Mouse (Mus musculus) MEL (cell line): ENCODE results near the gene Satb1. TPM values are rescaled to one million over a fixed set of nuclear protein-coding genes. Genes with fewer than 3 reads are reported as not detected.

ENCODE experiments used
- DNase-seq: peaks from one replicate; pipeline ENCODE4 v3.0.0; 2011; ENCODE audit warnings: low read depth, low spot score
- H3K27ac ChIP-seq: 2 replicates; pipeline ENCODE4 v1.5.1; 2012; ENCODE audit warnings: low read depth, mild to moderate bottlenecking, control low read depth, low read length, moderate library complexity; ENCODE audit not compliant: control insufficient read depth
- H3K27me3 ChIP-seq, 2 experiments: fragments of 150-350 bp in 1 of 2; sonication (generic) in 1 of 2; 2 replicates each; pipeline ENCODE4 v1.6.1; 2012; ENCODE audit warnings: low read length in 2 of 2, mild to moderate bottlenecking in 2 of 2, improper control_type of control experiment in 1 of 2, moderate library complexity in 1 of 2; ENCODE audit not compliant: insufficient read depth in 2 of 2, control insufficient read depth in 1 of 2
- H3K36me3 ChIP-seq, 2 experiments: 2 replicates each; pipeline ENCODE4 v1.6.1; 2012 to 2014; ENCODE audit warnings: low read length in 2 of 2, improper control_type of control experiment in 1 of 2, inconsistent platforms in 1 of 2, mild to moderate bottlenecking in 1 of 2; ENCODE audit not compliant: insufficient read depth in 2 of 2, control insufficient read depth in 1 of 2
- H3K4me1 ChIP-seq, 2 experiments: fragments of 150-350 bp in 1 of 2; sonication (generic) in 1 of 2; 2 replicates each; pipeline ENCODE4 v1.6.1; 2012; ENCODE audit warnings: low read length in 2 of 2, improper control_type of control experiment in 1 of 2, mild to moderate bottlenecking in 1 of 2; ENCODE audit not compliant: insufficient read depth in 2 of 2, control insufficient read depth in 1 of 2
- H3K4me3 ChIP-seq, 2 experiments: fragments of 150-350 bp in 1 of 2; sonication (generic) in 1 of 2; 2 replicates each; pipeline ENCODE4 v1.5.1; 2012; ENCODE audit warnings: low read depth in 2 of 2, low read length in 2 of 2, mild to moderate bottlenecking in 2 of 2, moderate library complexity in 2 of 2, control low read depth in 1 of 2, improper control_type of control experiment in 1 of 2; ENCODE audit not compliant: control insufficient read depth in 1 of 2, insufficient read depth in 1 of 2
- H3K79me2 ChIP-seq: 2 replicates; pipeline ENCODE4 v1.6.1; 2012; ENCODE audit warnings: mild to moderate bottlenecking, low read length, moderate library complexity; ENCODE audit not compliant: control insufficient read depth, poor library complexity, insufficient read depth
- H3K9ac ChIP-seq: 2 replicates; pipeline ENCODE4 v1.6.1; 2012; ENCODE audit warnings: low read depth, mild to moderate bottlenecking, control low read depth, low read length, moderate library complexity; ENCODE audit not compliant: control insufficient read depth, poor library complexity, severe bottlenecking
- H3K9me3 ChIP-seq: fragments of 150-350 bp; sonication (generic); replicated peaks from 2 replicates; pipeline ENCODE4 v1.6.1; 2012; ENCODE audit warnings: mild to moderate bottlenecking, low read length, improper control_type of control experiment, moderate library complexity; ENCODE audit not compliant: insufficient read depth
- CHD1 ChIP-seq: IDR thresholded peaks from 2 replicates; pipeline ENCODE4 v1.6.1; 2012; ENCODE audit warnings: low read depth, mild to moderate bottlenecking, inconsistent platforms, low read length, improper control_type of control experiment
- CHD2 ChIP-seq: IDR thresholded peaks from 2 replicates; pipeline ENCODE4 v1.6.1; 2011; ENCODE audit warnings: low read length, improper control_type of control experiment
- CTCF ChIP-seq, 3 experiments: IDR thresholded peaks in 2 of 3; conservative IDR thresholded peaks in 1 of 3; 2 replicates each; pipeline ENCODE4 v1.5.1; 2011 to 2012; ENCODE audit warnings: low read length in 3 of 3, low read depth in 2 of 3, mild to moderate bottlenecking in 2 of 3, improper control_type of control experiment in 1 of 3, inconsistent platforms in 1 of 3, mixed read lengths in 1 of 3, moderate library complexity in 1 of 3; ENCODE audit not compliant: control insufficient read depth in 1 of 3, insufficient read depth in 1 of 3, poor library complexity in 1 of 3, severe bottlenecking in 1 of 3
- ELF1 ChIP-seq: IDR thresholded peaks from 2 replicates; pipeline ENCODE4 v1.6.1; 2014; ENCODE audit warnings: low read depth, mild to moderate bottlenecking, inconsistent platforms, low read length, improper control_type of control experiment, moderate library complexity
- EP300 ChIP-seq, 2 experiments: IDR thresholded peaks; 2 replicates each; pipeline ENCODE4 v1.6.1; 2011; ENCODE audit warnings: improper control_type of control experiment in 2 of 2, low read length in 2 of 2, low read depth in 1 of 2, mild to moderate bottlenecking in 1 of 2
- GATA1 ChIP-seq: IDR thresholded peaks from 2 replicates; pipeline ENCODE4 v1.6.1; 2011; ENCODE audit warnings: low read depth, low read length, improper control_type of control experiment
- MXI1 ChIP-seq: IDR thresholded peaks from 2 replicates; pipeline ENCODE4 v1.6.1; 2011; ENCODE audit warnings: mild to moderate bottlenecking, low read depth, low read length, improper control_type of control experiment
- NRF1 ChIP-seq: IDR thresholded peaks from 2 replicates; pipeline ENCODE4 v1.6.1; 2014; ENCODE audit warnings: low read depth, mild to moderate bottlenecking, inconsistent platforms, low read length, improper control_type of control experiment, moderate library complexity; ENCODE audit not compliant: poor library complexity, insufficient read depth, severe bottlenecking
- POLR2AphosphoS5 ChIP-seq: IDR thresholded peaks from 2 replicates; pipeline ENCODE4 v1.6.1; 2012; ENCODE audit warnings: low read depth, borderline replicate concordance, mild to moderate bottlenecking, inconsistent platforms, low read length, moderate library complexity, mixed read lengths
- RCOR1 ChIP-seq: IDR thresholded peaks from 2 replicates; pipeline ENCODE4 v1.6.1; 2012; ENCODE audit warnings: low read depth, mild to moderate bottlenecking, inconsistent platforms, low read length, improper control_type of control experiment
- TCF12 ChIP-seq: IDR thresholded peaks from 2 replicates; pipeline ENCODE4 v1.6.1; 2014; ENCODE audit warnings: low read depth, mild to moderate bottlenecking, inconsistent platforms, low read length, improper control_type of control experiment, moderate library complexity
- USF1 ChIP-seq: IDR thresholded peaks from 2 replicates; pipeline ENCODE4 v1.6.1; 2014; ENCODE audit warnings: low read depth, mild to moderate bottlenecking, inconsistent platforms, low read length, improper control_type of control experiment, moderate library complexity
- ZC3H11A ChIP-seq: IDR thresholded peaks from 2 replicates; pipeline ENCODE4 v1.6.1; 2012; ENCODE audit warnings: low read depth, mild to moderate bottlenecking, inconsistent platforms, low read length, improper control_type of control experiment
- ZMIZ1 ChIP-seq: IDR thresholded peaks from 2 replicates; pipeline ENCODE4 v1.6.1; 2012; ENCODE audit warnings: low read depth, mild to moderate bottlenecking, inconsistent platforms, low read length, improper control_type of control experiment, moderate library complexity
- polyA plus RNA-seq, 2 experiments: library from polyadenylated mRNA; stranded (reverse) in 1 of 2; unstranded in 1 of 2; fragments of >175 nt in 1 of 2; fragments of >200 nt in 1 of 2; gene quantifications; 2 replicates each; pipeline versions ENCODE4 v1.2.1 to v1.2.4; 2012; ENCODE audit warnings: low replicate concordance in 2 of 2, low read depth in 1 of 2; ENCODE audit not compliant: insufficient read length in 2 of 2, insufficient read depth in 1 of 2, missing spikeins in 1 of 2
- total RNA-seq: library from RNA; depleted of rRNA; stranded (reverse); fragments of 300-350 nt; gene quantifications from 2 replicates; pipeline ENCODE4 v1.2.3, GENCODE M21; 2012

The Satb1 gene
- total and polyA plus RNA-seq, 3 experiments: 0.08 TPM; not detected in 2

DNA sequence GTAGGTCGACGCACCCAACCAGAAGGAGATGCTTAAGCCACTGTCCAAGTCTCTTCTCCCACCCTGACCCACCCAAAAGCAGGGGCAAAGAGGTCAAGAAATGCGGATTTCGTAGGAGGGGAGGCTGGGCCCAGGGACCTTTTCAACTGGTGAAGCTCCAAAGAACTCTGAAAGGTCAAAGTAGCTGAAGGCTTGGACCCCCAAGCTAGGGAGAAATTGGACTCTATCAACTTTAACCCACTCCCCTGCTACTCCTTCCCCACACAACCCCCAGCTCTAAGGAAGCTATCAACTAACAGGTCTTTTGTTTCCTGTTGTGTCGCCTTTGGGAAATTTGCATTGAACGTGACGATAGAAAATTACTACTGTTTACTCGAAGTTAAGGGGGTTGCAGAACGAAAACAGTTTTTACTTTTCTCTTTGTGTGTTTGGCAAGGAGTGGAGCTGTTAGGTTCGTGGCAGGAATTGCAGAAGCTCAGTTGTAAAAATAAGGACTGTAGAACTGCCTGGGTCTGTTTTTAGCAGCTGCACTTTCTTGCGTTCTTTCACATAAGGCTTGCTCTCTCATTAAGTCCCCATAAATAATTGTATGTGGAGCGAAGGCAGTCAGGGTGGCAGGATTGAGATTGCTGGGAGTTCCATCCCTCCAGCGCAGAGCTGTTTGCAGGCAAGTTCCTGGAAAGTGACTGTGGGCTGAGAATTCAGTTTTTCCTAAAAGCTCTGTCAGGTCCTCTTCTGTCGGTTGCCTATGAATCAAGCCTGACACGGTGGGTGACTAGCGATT lies 680 bp upstream of the Satb1 start:
- H3K27ac ChIP-seq: no peak overlapping the region
- no peak for DNase-seq
- H3K9me3 ChIP-seq: no peaks in the 10 kb centered on the region
- no peaks in the 10 kb centered on the region for H3K4me1 ChIP-seq
- H3K4me3 ChIP-seq: no peak overlapping the region
- TF ChIP-seq TCF12 (no peak), CTCF (IDR thresholded peaks at IDR 0.05 in 2 of 3, conservative IDR thresholded peaks at IDR 0.05 in 1 of 3; ENCODE audit: control insufficient read depth in 1 of 3, insufficient read depth in 1 of 3, low read depth in 2 of 3, low read length in 3 of 3, poor library complexity in 1 of 3, severe bottlenecking in 1 of 3) (no peak), CHD1 (no peak), USF1 (no peak), ELF1 (no peak), ZMIZ1 (no peak), CHD2 (no peak), GATA1 (no peak), ZC3H11A (no peak), EP300 (IDR thresholded peaks at IDR 0.05; ENCODE audit: low read depth in 1 of 2, low read length in 2 of 2) (no peak), RCOR1 (no peak), MXI1 (no peak)
- no peaks in the 10 kb centered on the region for H3K27me3 ChIP-seq
- no peaks in the 10 kb centered on the region for H3K79me2 ChIP-seq
- H3K9ac ChIP-seq: no peak overlapping the region
- no peaks in the 10 kb centered on the region for H3K36me3 ChIP-seq

DNA sequence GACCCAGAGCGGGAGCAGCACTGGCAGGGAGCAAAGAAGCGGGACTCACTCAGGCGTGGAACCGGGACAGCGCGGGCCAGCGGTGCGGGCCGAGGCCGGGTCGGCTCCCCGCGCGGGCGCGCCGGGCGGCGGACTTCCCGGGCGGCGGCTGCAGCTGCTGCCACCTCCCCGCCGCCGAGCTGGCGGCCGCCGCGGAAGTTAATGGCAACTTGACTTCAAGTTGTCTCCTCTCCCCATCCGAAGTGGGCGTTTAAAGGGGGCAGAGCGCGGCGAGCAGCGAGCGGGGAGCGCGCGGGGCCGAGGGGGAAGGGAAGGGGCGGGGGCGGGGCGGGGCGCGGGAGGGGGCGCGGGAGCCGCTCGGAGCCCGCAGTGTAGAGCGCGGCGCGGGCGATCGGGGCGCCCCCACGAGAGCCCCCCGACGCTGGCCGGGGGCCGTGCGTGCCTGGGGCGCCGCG lies 642 bp downstream of the Satb1 start:
- Histone ChIP-seq H3K9me3 (no peaks in the 10 kb centered on the region), H3K4me1 (no peaks in the 10 kb centered on the region), H3K79me2 (no peaks in the 10 kb centered on the region), H3K27ac (no peak overlapping the region)
- DNase-seq: no peak
- TF ChIP-seq USF1: no peak
- TF ChIP-seq NRF1: no peak
- no peak for TF ChIP-seq EP300 (IDR thresholded peaks at IDR 0.05; ENCODE audit: low read depth in 1 of 2, low read length in 2 of 2)
- no peak for TF ChIP-seq POLR2AphosphoS5
- TF ChIP-seq, all 39 proteins: peak for 0
- no peak overlapping the region for H3K9ac ChIP-seq
- no peak overlapping the region for H3K4me3 ChIP-seq
- H3K27me3 ChIP-seq: no peaks in the 10 kb centered on the region
- no peaks in the 10 kb centered on the region for H3K36me3 ChIP-seq
